Mouse (Mus musculus): ENCODE results near the gene Gm49325. TPM values are rescaled to one million over a fixed set of nuclear protein-coding genes. Genes with fewer than 3 reads are reported as not detected.

Gm49325 gene
- total RNA-seq, 2 experiments from 2014 or later: 31.6 to 32.6 TPM

DNA sequence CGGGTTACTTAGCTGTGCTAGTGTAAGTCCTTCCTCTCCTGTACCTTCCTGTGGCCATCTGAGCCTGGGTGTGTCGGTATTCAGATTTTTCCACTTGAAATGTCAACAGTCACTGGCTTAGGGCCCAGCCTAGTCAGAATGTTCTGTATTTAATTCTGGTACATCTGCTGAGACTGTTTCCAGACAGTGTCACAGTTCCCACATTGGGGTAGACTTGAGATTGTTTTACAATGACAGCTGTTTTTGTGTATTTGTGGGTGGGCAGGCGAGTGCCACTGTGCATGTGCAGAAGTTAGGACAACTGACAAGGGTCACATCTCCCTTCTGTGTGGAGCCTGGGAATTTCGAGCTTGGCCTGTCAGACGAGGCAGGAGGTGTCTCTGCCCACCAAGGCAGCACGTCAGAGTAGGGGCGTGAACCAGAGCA is 18.6 kb downstream of the Gm49325 start:
- peak; percentile 55 to 87 for DNase-seq (ENCODE audit: low spot score in 2 of 2)

- DNase-seq (ENCODE audit: low spot score in 2 of 2): no peak
These were observed 20.0 kb downstream of the Gm49325 start for GRCm38 (mm10) chr10:77626036-77626435.

DNA sequence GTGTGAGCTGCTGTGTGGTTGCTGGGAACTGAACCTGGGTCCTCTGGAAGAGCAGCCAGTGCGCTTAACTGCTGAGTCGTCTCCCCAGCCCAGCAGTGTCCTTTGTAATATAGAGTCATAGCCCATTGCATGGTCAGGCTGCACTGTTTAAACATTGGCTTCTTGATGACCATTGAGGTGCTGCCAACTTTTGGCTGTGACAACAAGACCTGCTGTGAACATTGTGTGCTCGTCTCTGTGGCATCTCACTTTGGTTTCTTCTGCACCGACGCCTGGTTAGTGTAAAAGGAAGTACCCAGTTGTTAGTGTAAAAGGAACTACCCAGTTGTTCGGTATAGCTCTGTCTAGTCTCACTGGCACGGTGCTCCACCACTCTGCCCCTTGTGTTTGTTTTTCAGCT is 20.6 kb downstream of the Gm49325 start:
- no peak for DNase-seq (ENCODE audit: low spot score in 2 of 2)

DNA sequence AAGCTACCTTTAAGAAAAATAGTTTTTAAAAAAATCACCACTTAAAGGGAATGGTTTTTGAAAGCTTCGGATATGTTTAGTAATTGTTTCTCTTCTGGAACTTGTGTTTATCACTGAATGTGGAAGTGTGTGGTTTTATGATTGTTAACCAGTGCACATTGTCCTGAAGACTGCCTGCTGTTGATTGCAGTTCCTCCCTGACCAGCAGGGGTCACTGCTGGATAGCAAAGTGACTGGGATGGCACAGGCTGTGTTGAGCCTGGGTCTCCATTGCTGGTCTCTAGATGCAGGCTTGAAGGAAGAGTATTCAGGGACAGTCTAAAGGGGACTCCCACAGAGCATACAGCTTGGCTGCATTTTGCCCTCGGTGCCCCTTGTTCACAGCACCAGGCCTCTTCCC is 21.5 kb downstream of the Gm49325 start:
- peak; percentile 60 to 93 for DNase-seq (ENCODE audit: low spot score in 2 of 2)

DNA sequence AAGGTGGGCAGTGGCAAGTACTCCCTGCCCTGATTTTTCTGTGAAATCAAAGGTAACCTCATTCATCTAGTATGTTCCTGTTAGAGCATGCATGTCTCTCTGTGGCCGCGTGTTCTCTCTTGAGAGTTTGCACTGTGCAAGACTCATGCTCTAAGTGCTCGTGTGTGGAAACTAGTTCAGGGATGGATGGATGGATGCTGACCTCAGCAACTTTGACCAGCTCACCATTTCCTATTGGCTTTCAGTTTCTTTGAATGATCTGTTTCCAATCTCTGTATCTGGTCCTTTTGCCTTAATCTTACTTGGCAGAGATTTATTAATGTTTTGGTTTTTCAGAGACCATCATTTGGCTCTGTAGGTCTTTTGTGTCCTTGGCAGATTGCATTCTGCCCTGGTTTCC is 23.2 kb downstream of the Gm49325 start:
- no peak for DNase-seq (ENCODE audit: low spot score in 2 of 2)

DNA sequence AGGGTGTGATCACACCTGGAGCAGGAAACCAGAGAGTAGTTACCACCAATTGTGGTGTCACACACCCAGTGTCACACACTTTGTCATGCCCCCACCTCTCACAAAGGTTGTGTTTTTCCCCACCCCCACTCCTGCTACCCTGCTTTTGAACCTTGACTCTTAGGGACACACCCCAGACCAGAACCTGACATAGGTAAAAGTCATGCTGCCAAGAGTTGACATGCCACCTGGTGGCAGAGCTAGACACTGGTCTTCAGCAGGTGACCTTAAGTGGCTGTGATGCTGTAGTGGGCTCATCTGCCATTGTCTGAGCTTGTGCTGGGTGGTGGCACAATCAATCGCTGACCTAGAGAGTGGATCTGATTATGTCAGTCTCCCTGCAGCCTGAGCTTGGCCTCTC is 24.0 kb downstream of the Gm49325 start:
- no peak for DNase-seq (ENCODE audit: low spot score in 2 of 2)

- DNase-seq (ENCODE audit: low spot score in 2 of 2): no peak
These were observed 28.0 kb downstream of the Gm49325 start for GRCm38 (mm10) chr10:77634016-77634415.

GRCm38 (mm10) chr10:77634452-77635231 is 28.6 kb downstream of the Gm49325 start:
- no peak for DNase-seq (ENCODE audit: low spot score in 2 of 2)

DNA sequence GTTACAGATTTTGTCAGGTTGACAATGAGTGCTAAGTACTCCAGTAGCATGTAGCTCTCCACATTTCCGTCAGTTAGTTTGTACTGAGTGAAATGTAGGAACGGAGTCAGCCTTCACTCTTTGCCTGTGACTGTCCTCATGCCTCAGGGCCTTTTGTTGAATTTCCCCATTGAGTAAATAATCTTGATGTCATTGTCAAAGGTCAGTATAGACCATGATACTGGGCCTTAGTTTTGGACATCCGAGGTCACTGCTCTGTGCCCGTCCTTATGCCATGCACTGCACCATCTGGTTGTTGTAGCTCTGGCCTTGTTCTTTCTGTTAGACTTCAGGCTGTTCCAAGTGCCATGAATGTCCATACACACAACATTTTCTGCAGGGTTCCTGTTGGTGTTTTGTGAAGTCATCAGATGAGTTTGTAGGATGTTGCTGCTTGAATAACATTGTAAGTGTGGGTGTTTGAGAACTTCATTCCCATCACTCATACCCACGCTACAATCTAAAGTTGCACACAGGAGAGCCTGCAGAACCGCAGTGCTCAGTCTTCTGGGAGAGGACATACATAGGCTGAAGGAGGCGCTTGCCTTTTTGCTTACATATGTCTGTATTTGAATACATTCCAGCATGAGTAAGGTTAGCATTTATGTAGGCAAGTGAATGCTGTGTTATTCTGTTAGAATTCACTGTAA is 30.4 kb downstream of the Gm49325 start:
- DNase-seq (ENCODE audit: low spot score in 2 of 2): no peak

- DNase-seq (ENCODE audit: low spot score in 2 of 2): no peak
These were observed 33.0 kb downstream of the Gm49325 start for GRCm38 (mm10) chr10:77638956-77639355.

- no peak for DNase-seq (ENCODE audit: low spot score in 2 of 2)
These were observed 37.2 kb downstream of the Gm49325 start for GRCm38 (mm10) chr10:77643160-77643559.

GRCm38 (mm10) chr10:77645571-77645970 is 39.6 kb downstream of the Gm49325 start:
- DNase-seq (ENCODE audit: low spot score in 2 of 2): no peak

DNA sequence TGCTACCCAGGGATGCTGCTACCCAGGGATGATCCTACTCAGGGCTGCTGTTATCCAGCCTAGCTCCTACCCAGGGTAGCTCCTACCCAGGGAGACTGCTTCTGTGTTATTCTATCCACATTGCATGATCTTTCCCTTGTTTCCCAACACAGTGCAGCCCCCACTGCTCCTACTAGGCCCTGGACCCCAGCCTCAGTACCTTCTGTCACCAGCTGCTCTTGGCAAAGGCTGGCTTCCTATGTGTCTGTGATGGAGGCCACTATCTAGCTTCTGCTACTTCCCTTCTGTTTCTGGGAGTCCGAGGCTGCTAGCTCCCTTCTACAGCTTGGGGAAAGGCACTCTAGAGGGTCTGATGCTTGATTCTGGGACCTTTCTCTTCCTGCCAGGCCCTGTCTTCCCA is 41.5 kb downstream of the Gm49325 start:
- DNase-seq (ENCODE audit: low spot score in 2 of 2): no peak

GRCm38 (mm10) chr10:77647901-77648300 is 41.9 kb downstream of the Gm49325 start:
- no peak for DNase-seq (ENCODE audit: low spot score in 2 of 2)

- DNase-seq (ENCODE audit: low spot score in 2 of 2): no peak
These were observed 46.0 kb downstream of the Gm49325 start for GRCm38 (mm10) chr10:77652046-77652445.

DNA sequence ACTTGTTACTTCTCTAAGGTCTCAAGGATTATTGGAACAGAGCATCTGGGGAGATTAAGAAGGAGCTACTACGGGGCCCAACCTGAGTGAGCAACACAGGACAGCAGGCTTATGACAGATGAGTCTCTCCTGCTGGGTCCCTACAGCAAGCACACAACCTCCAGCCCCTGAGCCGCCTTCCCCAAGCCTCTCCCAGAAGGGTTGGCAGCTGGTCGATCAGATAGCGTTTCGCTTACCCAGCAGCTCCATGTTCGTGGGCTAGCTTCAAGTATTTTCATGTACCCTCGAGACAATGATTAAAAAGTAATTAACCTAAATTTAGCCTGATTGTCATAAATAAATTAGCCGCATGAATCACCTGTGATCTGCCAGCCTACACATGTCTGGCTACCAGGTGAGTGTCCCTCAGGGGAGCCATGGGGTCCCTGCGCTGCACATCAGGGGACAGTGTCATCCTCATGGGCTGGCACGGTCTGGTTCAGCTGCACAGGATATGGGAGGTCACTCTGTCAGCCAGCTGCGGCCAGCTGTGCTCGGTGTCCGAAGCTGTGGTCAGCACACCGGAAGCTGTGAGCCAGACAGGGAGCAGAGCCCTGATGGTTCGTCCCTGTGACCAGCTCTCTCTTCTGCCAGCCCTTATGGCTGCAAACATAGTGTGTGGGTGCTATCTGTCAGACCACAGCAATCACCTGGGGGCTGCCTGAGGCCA is 52.4 kb downstream of the Gm49325 start:
- no peak for DNase-seq (ENCODE audit: low spot score in 2 of 2)

DNA sequence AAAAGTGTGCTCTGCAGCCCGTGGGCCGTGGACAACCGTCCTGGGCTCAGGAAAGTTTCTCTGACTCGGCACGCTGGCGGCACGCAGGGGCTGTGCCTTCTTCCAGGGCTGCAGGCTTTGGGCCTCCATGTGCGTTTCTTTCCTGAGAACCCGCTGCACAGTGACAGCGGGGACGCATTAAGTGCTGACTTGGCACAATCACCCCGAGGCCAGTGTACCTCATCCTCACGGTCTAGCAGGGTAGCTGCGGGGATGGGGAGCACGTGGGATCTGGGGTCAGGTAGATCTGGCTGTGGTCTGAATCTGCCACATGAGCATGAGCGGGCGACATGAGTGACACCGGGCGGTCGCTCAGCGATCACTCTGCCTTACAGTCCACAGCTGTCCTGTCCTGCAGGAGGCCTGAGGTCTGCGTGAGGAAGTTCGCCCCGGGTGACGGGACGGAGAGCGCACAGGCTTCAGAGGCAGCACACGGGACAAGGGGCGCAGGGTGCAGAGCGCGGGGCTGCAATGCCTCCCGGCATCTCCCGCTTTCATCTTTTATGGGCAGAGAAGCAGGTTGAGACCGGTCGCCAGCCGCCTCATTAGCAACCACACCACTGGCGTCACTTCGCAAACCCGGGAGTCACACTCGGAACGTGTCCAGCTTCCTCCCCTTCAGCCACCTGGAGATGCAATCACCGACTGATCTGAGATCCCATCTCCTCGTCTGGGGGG is 58.1 kb downstream of the Gm49325 start:
- DNase-seq (ENCODE audit: low spot score in 2 of 2): no peak

DNA sequence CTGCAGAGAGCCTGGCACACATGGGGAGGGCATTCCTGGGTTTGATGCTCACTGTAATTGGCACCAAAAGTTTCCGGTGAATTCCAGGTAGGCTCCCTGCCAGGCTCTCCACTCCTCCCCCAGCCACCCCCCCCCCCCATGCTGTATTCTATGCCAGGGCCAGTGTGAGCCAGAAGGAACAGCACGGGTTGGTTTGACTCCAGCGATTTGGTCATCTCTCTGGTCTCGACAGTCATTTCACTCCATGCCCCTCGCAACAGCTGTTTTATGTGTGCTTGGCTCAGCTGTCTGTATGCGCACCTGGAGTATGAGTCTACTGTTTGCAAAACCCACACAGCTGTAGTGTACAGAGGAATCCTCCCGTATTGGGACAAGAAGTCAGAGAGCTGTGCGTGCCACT is 60.3 kb downstream of the Gm49325 start:
- no peak for DNase-seq (ENCODE audit: low spot score in 2 of 2)

- DNase-seq (ENCODE audit: low spot score in 2 of 2): peak in 1 of 2 experiments; percentile 49
These were observed 61.4 kb downstream of the Gm49325 start for GRCm38 (mm10) chr10:77667402-77667801.

- DNase-seq (ENCODE audit: low spot score in 2 of 2): no peak
These were observed 64.7 kb downstream of the Gm49325 start for GRCm38 (mm10) chr10:77670710-77671109.

DNA sequence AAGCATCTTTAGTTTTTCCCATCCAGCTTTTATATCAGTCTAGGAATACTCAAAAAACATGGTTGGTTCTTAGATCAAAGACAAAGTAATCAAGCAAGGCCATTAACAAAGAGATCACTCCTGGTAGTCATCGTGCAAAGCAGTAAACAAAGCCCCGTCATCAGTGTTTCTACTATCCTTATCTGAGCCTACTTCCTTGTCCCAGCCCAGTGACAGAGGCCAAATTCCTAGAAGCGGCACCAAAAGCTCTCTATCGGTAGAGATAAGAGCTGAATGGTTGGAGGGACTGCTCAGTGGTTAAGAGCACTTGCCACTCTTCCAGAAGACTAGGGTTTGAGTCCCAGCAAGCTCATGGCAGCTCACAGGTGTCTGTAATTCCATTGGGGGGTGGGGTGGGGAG is 65.5 kb downstream of the Gm49325 start:
- no peak for DNase-seq (ENCODE audit: low spot score in 2 of 2)

Measured in layer of hippocampus, adult 18-20 months (tissue).